Mouse (Mus musculus): ENCODE measurements around the gene Plekhm3.

GRCm38 (mm10) chr1:64848081-64848480, 108.5 kb downstream of the Plekhm3 start:
- TF ChIP-seq CTCF (IDR thresholded peaks at IDR 0.05; ENCODE audit: borderline replicate concordance, insufficient read depth, low read length) = no peak
- TF ChIP-seq POLR2A (IDR thresholded peaks at IDR 0.05; ENCODE audit: low read depth, low read length) = no peak

All from embryonic fibroblast, embryonic 13.5 days (primary cell).